Mouse (Mus musculus): ENCODE measurements around the gene Armc9. TPM values are rescaled to one million over a fixed set of nuclear protein-coding genes. Genes with fewer than 3 reads are reported as not detected.

Gene Armc9
- total and polyA plus RNA-seq, 3 experiments: 10.9 to 15.5 (median 15.1) TPM

- Histone ChIP-seq H3K4me1 (ENCODE audit: control insufficient read depth in 1 of 2, insufficient read depth in 2 of 2) (no peaks in the 10 kb centered on the region), H3K79me2 (replicated peaks; ENCODE audit: control insufficient read depth, extremely low read depth, insufficient read depth, poor library complexity, severe bottlenecking) (no peaks in the 10 kb centered on the region), H3K9ac (ENCODE audit: insufficient read depth, low read depth) (no peak overlapping the region), H3K4me2 (ENCODE audit: insufficient read depth, low read depth, poor library complexity, severe bottlenecking) (no peak overlapping the region), H3K27me3 (replicated peaks) (no peaks in the 10 kb centered on the region), H3K36me3 (replicated peaks in 1 of 2; ENCODE audit: control insufficient read depth in 1 of 2, insufficient read depth in 1 of 2, low read length in 1 of 2) (no peaks in the 10 kb centered on the region), H3K4me3 (replicated peaks in 1 of 3; ENCODE audit: low read depth in 2 of 3, low read length in 2 of 3, poor library complexity in 1 of 3) (no peak overlapping the region), H3K27ac (ENCODE audit: insufficient read depth, low read depth) (no peak overlapping the region), H3K9me3 (replicated peaks; ENCODE audit: low read length) (peaks cover 2% of the 10 kb centered on the region)
- no peak for DNase-seq (ENCODE audit: extremely low read depth)
- TF ChIP-seq MAX (IDR thresholded peaks at IDR 0.05; ENCODE audit: low read length) (no peak), JUN (IDR thresholded peaks at IDR 0.05; ENCODE audit: insufficient read depth, low read depth, low read length) (no peak), USF1 (IDR thresholded peaks at IDR 0.05; ENCODE audit: low read depth, low read length) (no peak), SMC3 (IDR thresholded peaks at IDR 0.05; ENCODE audit: low read depth, low read length) (no peak)
- in situ Hi-C loops (cut with MboI; ENCODE audit: low pct_ligation_motif_present, low pct_unique_long_range_greater_than_20kb, low sequenced_read_pairs): no loop called here
- dilution Hi-C loops (cut with MboI; ENCODE audit: extremely low pct_ligation_motif_present, extremely low pct_unique_long_range_greater_than_20kb, low sequenced_read_pairs): no loop called here
Observed at GRCm38 (mm10) chr1:86320822-86321413, 166.3 kb downstream of the Armc9 start.

Other genes with a start within 250 kb of the Armc9 start
- gene 4933407L21Rik, start 226.3 kb upstream of the Armc9 start, total RNA-seq (2012; rRNA removed): 0.08 and 0.17 TPM in 2 replicates
- gene 4933407L21Rik, start 226.3 kb upstream of the Armc9 start, total RNA-seq (2014; rRNA removed): 0.19 and 0.36 TPM in 2 replicates
- 0.31 and 0.71 TPM in 2 replicates for gene 4933407L21Rik, start 226.3 kb upstream of the Armc9 start, polyA plus RNA-seq (2012; ENCODE audit: insufficient read length, low read depth)
- 24.3 and 25.6 TPM in 2 replicates for gene Gpr55, start 193.8 kb upstream of the Armc9 start, total RNA-seq (2012; rRNA removed)
- 16.2 and 16.4 TPM in 2 replicates for gene Gpr55, start 193.8 kb upstream of the Armc9 start, total RNA-seq (2014; rRNA removed)
- gene Gpr55, start 193.8 kb upstream of the Armc9 start, polyA plus RNA-seq (2012; ENCODE audit: insufficient read length, low read depth): 17.3 and 20.3 TPM in 2 replicates
- gene Spata3, start 138.0 kb upstream of the Armc9 start, total RNA-seq (2012; rRNA removed): not detected in 2 replicates
- not detected in 2 replicates for gene Spata3, start 138.0 kb upstream of the Armc9 start, total RNA-seq (2014; rRNA removed)
- gene Spata3, start 138.0 kb upstream of the Armc9 start, polyA plus RNA-seq (2012; ENCODE audit: insufficient read length, low read depth): not detected in 2 replicates
- gene 2810459M11Rik, start 108.9 kb upstream of the Armc9 start, total RNA-seq (2012; rRNA removed): not detected in 2 replicates
- not detected in 2 replicates for gene 2810459M11Rik, start 108.9 kb upstream of the Armc9 start, total RNA-seq (2014; rRNA removed)
- gene 2810459M11Rik, start 108.9 kb upstream of the Armc9 start, polyA plus RNA-seq (2012; ENCODE audit: insufficient read length, low read depth): not detected in 2 replicates
- gene Psmd1, start 90.4 kb upstream of the Armc9 start, total RNA-seq (2012; rRNA removed): 87.6 and 129 TPM in 2 replicates
- 134 and 156 TPM in 2 replicates for gene Psmd1, start 90.4 kb upstream of the Armc9 start, total RNA-seq (2014; rRNA removed)
- gene Psmd1, start 90.4 kb upstream of the Armc9 start, polyA plus RNA-seq (2012; ENCODE audit: insufficient read length, low read depth): 191 and 196 TPM in 2 replicates
- gene Htr2b, start 42.8 kb upstream of the Armc9 start, total RNA-seq (2012; rRNA removed): 0.08 TPM in 1 of 2 replicates, not detected in the other
- gene Htr2b, start 42.8 kb upstream of the Armc9 start, total RNA-seq (2014; rRNA removed): not detected in 2 replicates
- 0.47 and 0.61 TPM in 2 replicates for gene Htr2b, start 42.8 kb upstream of the Armc9 start, polyA plus RNA-seq (2012; ENCODE audit: insufficient read length, low read depth)
- 0.47 and 1.6 TPM in 2 replicates for gene Gm21972, start 21.1 kb upstream of the Armc9 start, total RNA-seq (2012; rRNA removed)
- 4.4 and 5.3 TPM in 2 replicates for gene Gm21972, start 21.1 kb upstream of the Armc9 start, total RNA-seq (2014; rRNA removed)
- gene Gm21972, start 21.1 kb upstream of the Armc9 start, polyA plus RNA-seq (2012; ENCODE audit: insufficient read length, low read depth): 38.2 and 78.8 TPM in 2 replicates
- 0.08 and 0.17 TPM in 2 replicates for gene B3gnt7, start 148.1 kb downstream of the Armc9 start, total RNA-seq (2012; rRNA removed)
- gene B3gnt7, start 148.1 kb downstream of the Armc9 start, total RNA-seq (2014; rRNA removed): not detected in 2 replicates
- gene B3gnt7, start 148.1 kb downstream of the Armc9 start, polyA plus RNA-seq (2012; ENCODE audit: insufficient read length, low read depth): not detected in 2 replicates
- gene Ncl, start 204.6 kb downstream of the Armc9 start, total RNA-seq (2012; rRNA removed): 359 and 490 TPM in 2 replicates
- gene Ncl, start 204.6 kb downstream of the Armc9 start, total RNA-seq (2014; rRNA removed): 176 and 184 TPM in 2 replicates
- gene Ncl, start 204.6 kb downstream of the Armc9 start, polyA plus RNA-seq (2012; ENCODE audit: insufficient read length, low read depth): 2,617 and 2,771 TPM in 2 replicates

All from CH12.LX (cell line).